Mouse (Mus musculus) stomach, postnatal 0 days (tissue): ENCODE measurements around the gene Nkpd1.

Source experiments
- CTCF ChIP-seq: IDR thresholded peaks from 2 replicates; pipeline ENCODE4 v1.5.1; 2016; ENCODE audit warnings: antibody characterized with exemption, low read depth, mild to moderate bottlenecking, moderate library complexity
- EP300 ChIP-seq: optimal IDR thresholded peaks from 2 replicates; pipeline ENCODE3; 2016; ENCODE audit warnings: antibody characterized with exemption

DNA sequence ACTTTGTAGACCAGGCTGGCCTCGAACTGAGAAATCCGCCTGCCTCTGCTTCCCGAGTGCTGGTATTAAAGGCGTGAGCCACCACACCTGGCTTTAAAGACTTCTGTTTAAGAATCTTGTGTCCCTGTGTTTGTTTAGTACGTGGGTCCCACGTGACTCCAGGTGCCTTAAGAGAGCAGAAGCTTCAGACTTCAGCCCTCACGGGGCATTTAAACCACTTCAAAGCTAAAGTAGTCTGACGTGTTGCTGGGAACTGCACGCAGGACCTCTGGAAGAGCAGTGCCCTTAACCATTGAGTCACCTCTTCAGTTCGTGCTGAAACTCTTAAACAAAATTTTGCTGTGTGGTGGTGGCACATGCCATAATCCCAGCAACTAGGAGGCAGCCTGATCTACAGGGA is 31.8 kb downstream of the Nkpd1 start:
- TF ChIP-seq CTCF (no peak), EP300 (no peak)
